Mouse (Mus musculus) embryonic facial prominence, embryonic 10.5 days (tissue): ENCODE data around the gene Abcc3. TPM values are rescaled to one million over a fixed set of nuclear protein-coding genes. Genes with fewer than 3 reads are reported as not detected.

ENCODE experiments used
- DNase-seq: peaks from one replicate; pipeline ENCODE4 v3.0.0-alpha.2; 2017; ENCODE audit warnings: low spot score
- H3K27ac ChIP-seq: fragments of 300-500 bp; sonication (generic); replicated peaks from 2 replicates; pipeline ENCODE4 v1.5.1; 2016; ENCODE audit warnings: mild to moderate bottlenecking
- H3K27me3 ChIP-seq: fragments of 300-500 bp; sonication (generic); replicated peaks from 2 replicates; pipeline ENCODE4 v1.6.1; 2016; ENCODE audit warnings: low read depth, mild to moderate bottlenecking; ENCODE audit not compliant: poor library complexity, severe bottlenecking
- H3K36me3 ChIP-seq: fragments of 300-500 bp; sonication (generic); replicated peaks from 2 replicates; pipeline ENCODE4 v1.6.1; 2016; ENCODE audit warnings: mild to moderate bottlenecking, moderate library complexity
- H3K4me1 ChIP-seq: fragments of 300-500 bp; sonication (generic); 2 replicates; pipeline ENCODE4 v1.6.1; 2016
- H3K4me3 ChIP-seq: fragments of 300-500 bp; sonication (generic); 2 replicates; pipeline ENCODE4 v1.5.1; 2016; ENCODE audit warnings: mild to moderate bottlenecking, moderate library complexity
- H3K9me3 ChIP-seq: fragments of 300-500 bp; sonication (generic); 2 replicates; pipeline ENCODE4 v1.6.1; 2016; ENCODE audit warnings: mild to moderate bottlenecking
- WGBS: fragments of 180-500 bp; shearing (Covaris S2); methylation state at CpG from one replicate; pipeline ENCODE4 v1.1.7; 2016; 5-methylcytosine and 5-hydroxymethylcytosine counted together
- polyA plus RNA-seq: library from polyadenylated mRNA; unstranded; fragments of >200 nt; fragmentation: Nextera tagmentation; extraction: Ambion mirVana; gene quantifications from 2 replicates; pipeline ENCODE4 v1.2.1, GENCODE M21; 2016

Abcc3 gene
- polyA plus RNA-seq, 1 experiment from 2014 or later, result 0.24 TPM

DNA sequence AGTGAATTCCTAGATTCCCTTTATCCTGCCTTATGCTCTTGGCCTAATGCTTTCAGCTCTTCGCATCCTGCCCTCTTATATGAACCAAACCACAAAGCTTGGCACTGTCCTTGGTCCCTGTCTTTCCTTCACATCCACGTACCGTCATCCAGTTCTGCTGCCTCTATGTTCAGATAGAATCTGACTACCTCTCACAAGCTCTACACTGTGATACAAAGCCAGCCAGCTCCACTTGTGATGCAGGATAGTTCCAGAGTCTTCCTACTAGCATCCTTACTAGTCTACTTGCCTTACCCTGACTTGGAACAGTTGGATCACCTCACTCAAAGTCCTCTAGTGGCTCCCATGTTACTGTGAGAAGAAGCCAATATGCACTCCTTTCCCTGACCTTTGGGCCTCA is 62.6 kb downstream of the Abcc3 start:
- H3K27me3 ChIP-seq, result no peaks in the 10 kb centered on the region
- no peak overlapping the region for H3K4me3 ChIP-seq
- H3K9me3 ChIP-seq, result no peaks in the 10 kb centered on the region
- WGBS, result 94% methylated on average over 3 of the region's 3 CpGs
- peaks cover 35% of the 10 kb centered on the region for H3K4me1 ChIP-seq
- H3K27ac ChIP-seq, result no peak overlapping the region
- peaks cover 14% of the 10 kb centered on the region for H3K36me3 ChIP-seq
- DNase-seq, result no peak

DNA sequence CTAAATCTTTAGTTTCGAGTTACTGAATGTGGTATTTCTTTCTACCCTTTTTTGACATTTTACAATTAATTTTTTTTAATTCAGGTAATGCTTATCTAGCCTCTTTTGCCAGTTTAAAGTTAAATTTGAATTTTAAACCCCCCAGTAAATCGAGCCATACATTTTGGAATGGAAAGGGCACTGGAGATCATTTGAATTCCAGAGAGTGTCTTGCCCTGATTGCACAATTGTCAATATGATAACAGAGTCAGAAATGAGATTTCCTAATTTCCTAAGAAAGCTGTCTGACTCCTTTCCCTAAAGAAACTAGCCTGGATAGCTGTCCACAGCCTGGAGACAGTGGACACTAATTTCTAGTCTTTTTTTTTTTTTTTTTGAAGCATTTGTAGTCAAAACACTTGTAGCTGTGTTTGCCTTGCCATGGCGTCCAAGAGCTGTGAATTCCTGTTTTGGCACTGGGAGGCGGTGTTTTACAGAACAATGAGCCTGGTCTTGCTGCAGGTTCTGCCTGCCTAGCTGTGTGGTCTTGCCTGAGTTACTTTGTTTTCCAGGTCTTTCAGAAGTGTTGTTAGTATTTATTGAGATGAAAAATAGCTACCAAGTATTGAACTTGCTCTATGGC is 63.4 kb downstream of the Abcc3 start:
- Histone ChIP-seq H3K36me3 (peaks cover 6% of the 10 kb centered on the region), H3K27me3 (no peaks in the 10 kb centered on the region), H3K4me3 (peak overlapping the region; percentile 3; the same call in 1 of the 2 replicates), H3K27ac (no peak overlapping the region), H3K4me1 (peaks cover 35% of the 10 kb centered on the region), H3K9me3 (no peaks in the 10 kb centered on the region)
- WGBS, result 62% methylated on average over 4 of the region's 4 CpGs
- DNase-seq, result peak; percentile 54

DNA sequence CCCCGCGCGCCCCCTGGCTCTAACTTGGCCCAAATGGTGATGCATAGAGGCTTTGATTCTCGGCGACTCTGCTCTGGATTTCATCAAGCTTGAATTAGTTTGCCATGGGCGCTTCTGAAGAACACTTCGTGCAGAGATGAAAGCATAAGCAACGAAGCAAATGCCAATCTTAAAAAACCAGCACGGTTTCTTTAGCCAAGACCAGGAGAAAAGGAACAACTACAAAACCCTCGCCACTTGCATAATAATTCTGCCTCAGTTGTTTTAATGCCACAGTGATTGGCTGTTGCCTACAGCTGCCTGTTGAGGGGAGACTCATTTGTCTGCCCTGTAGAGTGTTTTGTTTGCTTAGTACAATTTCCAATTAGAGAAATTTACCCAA is 64.2 kb downstream of the Abcc3 start:
- peaks cover 35% of the 10 kb centered on the region for H3K4me1 ChIP-seq
- WGBS, result 4% methylated on average over 10 of the region's 10 CpGs
- peaks cover under 1% of the 10 kb centered on the region; the same call in 1 of the 2 replicates for H3K36me3 ChIP-seq
- no peaks in the 10 kb centered on the region for H3K27me3 ChIP-seq
- peak overlapping the region; percentile 98 for H3K27ac ChIP-seq
- H3K4me3 ChIP-seq, result peak overlapping the region; percentile 82
- DNase-seq, result no peak
- H3K9me3 ChIP-seq, result no peaks in the 10 kb centered on the region

DNA sequence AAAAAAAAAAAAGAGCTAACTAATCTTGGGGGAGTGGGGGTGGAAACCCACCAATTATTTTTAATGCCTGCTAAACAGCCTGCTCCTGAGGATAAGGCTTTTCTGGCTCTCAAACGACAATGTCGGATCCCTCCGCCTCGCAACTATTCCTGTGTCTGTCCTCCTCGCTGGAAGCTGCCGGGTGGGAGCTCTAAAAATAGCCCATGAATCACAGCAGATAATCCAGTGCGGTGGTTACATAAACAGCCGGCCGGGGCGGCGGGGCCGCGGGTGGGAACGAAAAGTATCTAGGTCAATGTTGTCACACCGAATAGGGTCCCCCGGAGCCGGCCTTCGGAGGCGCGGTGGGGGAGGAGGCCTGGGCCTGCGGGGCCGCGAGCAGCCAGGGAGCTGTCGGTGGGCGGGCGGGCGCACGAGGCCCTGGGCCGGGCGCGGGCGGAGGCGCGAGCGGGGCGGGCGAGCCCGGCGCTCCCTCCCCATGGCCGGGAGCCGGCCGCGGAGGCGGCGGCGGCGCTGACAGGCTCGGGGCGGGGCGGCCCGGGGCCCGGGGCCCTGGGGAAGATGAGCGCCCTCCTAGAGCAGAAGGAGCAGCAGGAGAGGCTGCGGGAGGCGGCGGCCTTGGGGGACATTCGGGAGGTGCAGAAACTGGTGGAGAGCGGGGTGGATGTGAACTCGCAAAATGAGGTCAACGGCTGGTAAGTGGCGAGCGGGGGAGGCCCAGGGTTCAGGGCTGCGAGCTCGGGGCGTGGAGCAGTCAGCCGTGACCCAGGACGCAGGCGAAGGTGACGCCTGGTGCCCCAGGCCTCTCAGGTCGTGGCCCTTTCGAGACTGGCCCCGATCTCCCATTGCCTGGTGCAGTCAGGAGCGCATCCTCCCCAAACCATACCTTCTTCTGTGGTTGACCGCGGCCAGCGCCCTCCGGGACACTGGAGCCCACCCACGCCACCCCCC is 64.8 kb downstream of the Abcc3 start, which contains the start of gene Ankrd40:
Gene Ankrd40 (plus strand): TSS at position 309 of the 951 bp plus-strand sequence.
- Histone ChIP-seq H3K27ac (peak within 1 kb of the TSS; percentile 98), H3K9me3 (no peaks in the 10 kb centered on the region), H3K27me3 (no peaks in the 10 kb centered on the region), H3K36me3 (no peaks in the 10 kb centered on the region; the same call in 1 of the 2 replicates), H3K4me3 (peak within 1 kb of the TSS; percentile 82), H3K4me1 (peaks cover 35% of the 10 kb centered on the region)
- WGBS, result under 1% methylated on average over 78 of the region's 78 CpGs
- peak; percentile 95 for DNase-seq

DNA sequence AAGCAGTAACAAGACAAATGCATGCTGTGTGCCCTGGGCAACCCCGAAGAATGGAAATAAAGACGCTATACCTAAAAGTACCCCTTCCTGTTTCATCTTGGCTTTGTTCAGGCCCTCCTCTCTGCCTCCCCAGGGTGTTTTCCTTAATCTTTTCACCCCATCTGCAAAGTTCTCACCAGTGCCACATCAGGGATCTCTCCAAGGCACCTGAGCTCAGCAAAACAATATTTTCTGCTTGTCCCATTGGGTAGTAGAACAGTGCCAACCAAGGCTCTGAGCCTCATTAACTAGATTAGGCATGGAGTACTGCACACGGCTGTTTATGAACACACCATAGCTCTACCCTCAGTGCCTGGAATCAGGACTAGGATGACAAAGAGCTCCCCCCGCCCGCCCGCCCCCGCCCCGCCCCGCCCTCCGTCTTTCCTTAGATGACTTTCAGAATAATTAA is 65.8 kb downstream of the Abcc3 start:
- peak; percentile 39 for DNase-seq
- no peaks in the 10 kb centered on the region; the same call in 1 of the 2 replicates for H3K36me3 ChIP-seq
- no peaks in the 10 kb centered on the region for H3K9me3 ChIP-seq
- H3K4me1 ChIP-seq, result peaks cover 43% of the 10 kb centered on the region
- no peaks in the 10 kb centered on the region for H3K27me3 ChIP-seq
- H3K4me3 ChIP-seq, result peak overlapping the region; percentile 82
- peak overlapping the region; percentile 98 for H3K27ac ChIP-seq
- 6% methylated on average over 10 of the region's 10 CpGs for WGBS

DNA sequence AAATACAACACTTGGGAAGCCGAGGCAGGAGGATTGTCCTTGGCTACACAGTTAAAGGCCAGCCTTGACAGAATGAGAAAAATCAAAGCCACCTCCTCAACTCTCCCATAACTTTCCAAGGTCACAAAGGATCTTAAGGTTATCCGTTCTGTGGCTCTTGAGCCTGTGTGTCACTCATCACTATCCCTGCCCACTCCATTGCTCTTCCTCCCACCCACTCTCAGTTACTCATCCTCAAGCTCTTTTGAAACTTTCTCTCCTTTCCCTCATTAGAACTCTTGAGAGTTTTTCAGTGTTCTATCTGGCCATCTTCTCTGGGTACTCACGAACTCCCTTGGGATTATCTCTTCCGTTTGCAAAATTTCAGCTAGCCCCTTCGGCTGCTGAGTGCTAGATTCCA is 68.2 kb downstream of the Abcc3 start:
- no peak for DNase-seq
- 88% methylated on average over 5 of the region's 5 CpGs for WGBS
- Histone ChIP-seq H3K27ac (no peak overlapping the region), H3K9me3 (no peaks in the 10 kb centered on the region), H3K4me1 (peaks cover 39% of the 10 kb centered on the region), H3K36me3 (peaks cover 5% of the 10 kb centered on the region), H3K4me3 (no peak overlapping the region), H3K27me3 (no peaks in the 10 kb centered on the region)

DNA sequence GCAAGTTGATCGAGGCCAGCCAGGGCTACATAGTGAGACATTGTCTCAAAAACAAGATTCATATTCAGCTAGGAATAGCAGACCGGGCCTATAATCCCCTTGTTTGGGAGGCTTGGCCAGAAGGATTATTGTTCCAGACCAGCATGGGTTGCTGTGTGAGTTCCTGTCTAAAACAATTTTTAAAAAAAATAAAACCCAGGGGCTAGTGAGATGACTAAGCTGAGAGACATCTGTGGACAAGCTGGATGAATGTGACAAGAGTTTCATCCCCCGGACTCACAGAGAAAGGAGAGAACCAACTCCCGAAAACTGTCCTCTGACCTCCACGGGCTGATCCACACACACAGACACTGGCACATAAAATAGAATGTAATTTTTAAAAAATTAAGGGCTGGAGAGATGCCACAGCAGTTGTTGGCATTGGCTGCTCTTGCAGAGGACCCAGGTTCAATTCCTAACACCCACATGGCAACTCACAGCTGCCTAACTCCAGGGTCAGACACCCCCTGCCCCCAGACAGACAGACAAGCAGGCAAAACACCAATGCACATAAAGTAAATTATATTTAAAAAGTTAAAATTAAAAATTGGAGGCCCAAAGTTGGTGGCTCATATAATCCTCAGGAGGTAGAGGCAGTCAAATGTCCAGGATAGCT is 69.4 kb downstream of the Abcc3 start:
- no peak for DNase-seq
- H3K9me3 ChIP-seq, result no peaks in the 10 kb centered on the region
- H3K27ac ChIP-seq, result no peak overlapping the region; the same call in 1 of the 2 replicates
- 83% methylated on average over 5 of the region's 5 CpGs for WGBS
- H3K4me1 ChIP-seq, result peaks cover 28% of the 10 kb centered on the region
- H3K4me3 ChIP-seq, result no peak overlapping the region
- no peaks in the 10 kb centered on the region for H3K27me3 ChIP-seq
- peaks cover 17% of the 10 kb centered on the region for H3K36me3 ChIP-seq

DNA sequence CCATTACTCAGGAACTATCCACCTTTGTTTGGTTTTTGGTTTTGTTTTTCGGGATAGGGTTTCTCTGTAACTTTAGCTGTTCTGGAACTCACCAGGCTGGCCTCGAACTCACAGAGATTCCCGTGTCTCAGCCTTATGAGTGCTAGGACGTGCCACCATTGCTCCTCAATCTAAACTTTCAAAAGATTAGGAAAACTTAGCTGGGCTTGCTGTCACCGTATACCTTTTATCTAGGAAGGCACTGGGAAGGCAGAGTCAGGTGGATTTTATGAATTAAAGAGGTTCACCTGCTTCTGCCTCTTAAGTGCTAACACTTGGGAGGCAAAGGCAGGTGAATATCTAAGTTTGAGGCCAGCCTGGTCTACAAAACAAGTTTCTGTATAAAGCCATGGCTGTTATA is 70.2 kb downstream of the Abcc3 start:
- peak overlapping the region; percentile 99 for H3K27ac ChIP-seq
- 38% methylated on average over 5 of the region's 5 CpGs for WGBS
- no peak for DNase-seq
- H3K9me3 ChIP-seq, result no peaks in the 10 kb centered on the region
- peaks cover 22% of the 10 kb centered on the region for H3K36me3 ChIP-seq
- no peaks in the 10 kb centered on the region for H3K27me3 ChIP-seq
- H3K4me3 ChIP-seq, result peak overlapping the region; percentile 99
- H3K4me1 ChIP-seq, result peaks cover 24% of the 10 kb centered on the region

DNA sequence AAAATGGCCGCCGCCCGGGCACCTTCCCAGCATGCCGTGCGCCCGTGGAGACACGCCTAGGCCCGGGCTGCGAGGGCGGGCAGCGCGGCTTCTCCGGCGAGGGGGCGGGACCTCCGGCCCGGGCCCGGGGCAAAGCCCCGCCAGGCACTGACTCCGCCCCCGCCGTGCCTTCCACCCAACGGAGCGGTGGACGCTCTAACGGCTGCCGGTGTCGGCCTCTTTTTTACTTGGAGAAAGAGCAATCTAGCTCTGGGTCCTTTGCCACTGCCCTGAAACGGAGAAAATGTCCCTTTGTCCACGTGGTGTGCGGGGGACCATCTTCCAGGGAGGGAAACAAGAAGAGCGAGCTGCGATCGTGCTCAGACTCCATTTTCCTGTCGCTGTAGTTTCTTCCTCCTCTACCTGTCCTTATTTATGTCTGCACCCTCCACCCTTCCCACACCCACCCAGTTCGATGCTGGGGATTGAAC is 70.8 kb downstream of the Abcc3 start, which contains the start of gene Luc7l3:
Gene Luc7l3 (minus strand): TSS at position 58 of the 470 bp plus-strand sequence.
- peak; percentile 96 for DNase-seq
- H3K4me3 ChIP-seq, result peak within 1 kb of the TSS; percentile 99
- H3K36me3 ChIP-seq, result peaks cover 28% of the 10 kb centered on the region
- H3K27ac ChIP-seq, result peak within 1 kb of the TSS; percentile 99
- no peaks in the 10 kb centered on the region for H3K9me3 ChIP-seq
- WGBS, result under 1% methylated on average over 36 of the region's 36 CpGs
- peaks cover 24% of the 10 kb centered on the region for H3K4me1 ChIP-seq
- H3K27me3 ChIP-seq, result no peaks in the 10 kb centered on the region

DNA sequence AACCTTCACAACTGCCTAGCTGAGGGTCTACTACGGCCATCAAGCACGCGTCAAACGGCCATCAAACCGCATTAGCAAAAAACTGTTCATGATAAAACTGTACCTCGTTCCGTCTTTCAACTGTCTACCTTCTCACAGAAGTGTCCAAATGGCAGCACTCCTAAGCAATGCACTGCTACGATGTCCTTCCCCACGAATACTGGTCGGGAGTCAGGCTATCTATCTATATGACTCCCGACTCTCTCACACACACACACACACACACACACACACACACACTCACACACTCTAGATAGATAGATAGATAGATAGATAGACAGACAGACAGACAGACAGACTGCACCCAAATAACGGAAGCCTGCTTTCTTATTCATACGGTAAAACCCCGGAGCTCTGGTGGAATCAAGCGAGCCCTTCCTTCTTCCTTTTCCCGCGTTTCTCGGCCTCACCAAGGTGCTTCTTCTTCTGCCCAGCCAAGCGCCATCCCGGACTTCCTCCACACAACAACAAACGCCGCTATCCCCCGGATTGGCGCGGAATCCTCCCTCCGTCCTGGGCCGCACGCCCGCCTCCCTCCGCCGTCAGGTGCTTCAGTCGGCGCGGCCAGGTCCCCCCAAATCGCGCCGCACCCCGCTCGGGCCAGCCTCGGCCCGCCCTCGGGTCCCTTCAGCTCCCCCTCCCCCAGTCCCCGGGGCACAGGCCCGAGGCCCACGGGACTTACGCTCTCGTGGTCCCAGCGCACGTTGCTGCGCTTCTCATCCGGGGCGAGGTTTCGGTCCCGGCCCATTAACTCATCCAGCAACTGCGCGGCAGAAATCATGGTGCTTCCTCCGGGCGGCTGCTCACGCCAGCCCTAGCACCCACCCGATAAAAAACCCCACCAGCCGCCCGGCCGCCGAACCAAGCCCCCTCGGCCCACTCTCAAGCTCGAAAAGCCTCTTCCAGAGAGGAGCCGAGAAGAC is 71.5 kb downstream of the Abcc3 start:
- under 1% methylated on average over 67 of the region's 67 CpGs for WGBS
- no peak for DNase-seq
- Histone ChIP-seq H3K27ac (peak overlapping the region; percentile 99), H3K27me3 (no peaks in the 10 kb centered on the region), H3K4me3 (peak overlapping the region; percentile 99), H3K4me1 (peaks cover 26% of the 10 kb centered on the region), H3K9me3 (no peaks in the 10 kb centered on the region), H3K36me3 (peaks cover 29% of the 10 kb centered on the region)

DNA sequence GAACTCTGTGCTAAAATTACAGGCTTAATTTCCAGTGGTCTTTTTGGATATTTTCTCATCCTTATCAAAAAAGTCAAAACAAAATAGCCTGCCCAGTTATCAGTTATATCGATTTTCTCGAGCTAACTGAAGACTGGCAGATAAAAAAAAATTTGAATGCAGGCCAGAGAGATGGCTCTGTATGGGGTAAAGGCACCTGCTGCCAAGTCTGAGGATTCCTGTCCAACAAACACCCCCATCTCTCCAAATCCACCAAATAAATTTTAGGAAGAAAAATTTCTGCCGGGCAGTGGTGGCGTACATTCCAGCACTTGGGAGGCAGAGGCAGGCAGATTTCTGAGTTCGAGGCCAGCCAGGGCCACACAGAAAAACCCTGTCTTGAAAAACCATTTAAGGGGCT is 74.7 kb downstream of the Abcc3 start:
- Histone ChIP-seq H3K9me3 (no peaks in the 10 kb centered on the region), H3K27me3 (no peaks in the 10 kb centered on the region), H3K27ac (no peak overlapping the region), H3K4me3 (no peak overlapping the region), H3K4me1 (peaks cover 42% of the 10 kb centered on the region), H3K36me3 (peaks cover 30% of the 10 kb centered on the region)
- DNase-seq, result no peak
- WGBS, result 97% methylated on average over 5 of the region's 5 CpGs
